Mouse (Mus musculus): ENCODE data around the gene Plaa.

GRCm38 (mm10) chr4:94649920-94650319, 46.9 kb upstream of the Plaa start, which contains the start of gene Lrrc19:
- TF ChIP-seq POLR2A (IDR thresholded peaks at IDR 0.05; ENCODE audit: low read depth, low read length) = no peak
- TF ChIP-seq CTCF (IDR thresholded peaks at IDR 0.05; ENCODE audit: borderline replicate concordance, insufficient read depth, low read length) = no peak

Data from embryonic fibroblast, embryonic 13.5 days (primary cell).